Mouse (Mus musculus): ENCODE results near the gene Folr2.

DNA sequence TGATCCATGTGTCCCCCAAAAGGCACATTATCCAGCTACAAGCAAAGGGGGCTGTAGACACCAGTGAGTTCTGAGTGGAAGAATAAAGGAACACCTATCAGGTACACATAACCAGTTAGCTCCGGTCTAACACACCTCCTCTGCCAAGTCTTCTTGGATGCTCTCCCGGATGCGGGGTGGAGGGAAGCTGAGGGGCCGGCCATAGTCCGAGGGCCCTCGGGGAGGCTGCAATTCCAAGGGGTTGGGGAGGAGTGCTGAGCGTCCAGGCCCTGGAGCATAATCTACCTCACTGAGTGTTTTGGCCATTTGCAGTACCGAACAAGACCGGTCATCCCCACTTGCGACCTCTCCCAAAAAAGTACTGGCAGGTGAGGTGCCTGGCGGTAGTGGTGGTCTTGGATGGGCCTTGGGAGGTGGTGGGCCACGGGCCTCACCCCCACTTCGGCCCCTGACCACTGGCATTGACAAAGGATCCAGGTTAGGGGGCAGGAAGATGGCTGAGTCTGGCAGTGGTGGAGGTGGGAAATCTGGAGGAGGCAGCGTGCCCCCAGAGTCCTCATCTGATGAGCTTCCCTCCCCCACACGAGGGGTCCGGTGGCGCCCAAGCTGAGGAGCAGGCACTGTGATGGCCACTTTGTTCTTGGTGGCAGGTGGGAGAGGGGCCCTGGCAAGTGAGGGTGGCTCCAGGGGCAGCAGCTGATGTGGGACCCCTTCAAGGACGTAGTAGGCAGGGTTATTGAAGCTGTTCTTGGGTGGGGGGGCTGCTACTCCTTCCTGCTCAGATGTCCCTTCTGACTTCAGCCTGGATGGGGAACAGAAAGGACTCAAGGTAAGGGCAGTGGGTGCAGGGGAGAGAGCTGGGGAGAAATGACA is 33.0 kb downstream of the Folr2 start:
- no peak for TF ChIP-seq CTCF (IDR thresholded peaks at IDR 0.05; ENCODE audit: extremely low read depth, insufficient read depth, low read length)
- no peak for TF ChIP-seq POLR2A (IDR thresholded peaks at IDR 0.05; ENCODE audit: extremely low read depth, insufficient read depth, low read length)

All from cortical plate, adult 2 months (tissue).